Mouse (Mus musculus) NIH3T3 (cell line): ENCODE data around the gene Crocc.
A peak's percentile ranks its signal among the peaks of the same experiment; 100 is the strongest.

Experiments
- DNase-seq: peaks from one replicate; pipeline ENCODE4 v3.0.0-alpha.2; 2012; ENCODE audit warnings: low read depth

Gene Crocc

GRCm38 (mm10) chr4:141067516-141068046, 7.2 kb upstream of the Crocc start:
- no peak for DNase-seq

- no peak for DNase-seq
These were observed 6.6 kb upstream of the Crocc start for GRCm38 (mm10) chr4:141066709-141067515.

- peak; percentile 91 for DNase-seq
These were observed 4.8 kb upstream of the Crocc start for GRCm38 (mm10) chr4:141065123-141065522.

GRCm38 (mm10) chr4:141064104-141064659, 3.8 kb upstream of the Crocc start:
- no peak for DNase-seq

- DNase-seq, result peak; percentile 49
These were observed 529 bp downstream of the Crocc start for GRCm38 (mm10) chr4:141059616-141060425.

GRCm38 (mm10) chr4:141058835-141059234, 1.5 kb downstream of the Crocc start:
- no peak for DNase-seq

GRCm38 (mm10) chr4:141056970-141057369, 3.4 kb downstream of the Crocc start:
- no peak for DNase-seq

- DNase-seq, result no peak
These were observed 6.7 kb downstream of the Crocc start for GRCm38 (mm10) chr4:141053568-141054161.

- DNase-seq, result no peak
These were observed 7.2 kb downstream of the Crocc start for GRCm38 (mm10) chr4:141053138-141053537.

- no peak for DNase-seq
These were observed 7.9 kb downstream of the Crocc start for GRCm38 (mm10) chr4:141052442-141052841.

GRCm38 (mm10) chr4:141049476-141049835, 10.9 kb downstream of the Crocc start:
- no peak for DNase-seq

GRCm38 (mm10) chr4:141048810-141049475, 11.4 kb downstream of the Crocc start:
- DNase-seq, result no peak

GRCm38 (mm10) chr4:141044816-141045215, 15.5 kb downstream of the Crocc start:
- DNase-seq, result peak; percentile 70

- no peak for DNase-seq
These were observed 19.2 kb downstream of the Crocc start for GRCm38 (mm10) chr4:141041117-141041516.

- no peak for DNase-seq
These were observed 26.5 kb downstream of the Crocc start for GRCm38 (mm10) chr4:141033606-141034549.

- DNase-seq, result peak; percentile 82
These were observed 28.6 kb downstream of the Crocc start for GRCm38 (mm10) chr4:141031733-141032132.

GRCm38 (mm10) chr4:141030541-141031206, 29.7 kb downstream of the Crocc start:
- DNase-seq, result no peak

GRCm38 (mm10) chr4:141024992-141025391, 35.4 kb downstream of the Crocc start:
- no peak for DNase-seq

- DNase-seq, result no peak
These were observed 36.3 kb downstream of the Crocc start for GRCm38 (mm10) chr4:141024052-141024451.

GRCm38 (mm10) chr4:141021614-141021929, 38.8 kb downstream of the Crocc start:
- no peak for DNase-seq
